Mouse (Mus musculus): Measurements from ENCODE around the gene Ctsw. TPM values are rescaled to one million over a fixed set of nuclear protein-coding genes. Genes with fewer than 3 reads are reported as not detected.
A peak's percentile ranks its signal among the peaks of the same experiment; 100 is the strongest.

Gene Ctsw
- total and polyA plus RNA-seq, 2 experiments: 0.37 to 1.5 TPM

GRCm38 (mm10) chr19:5459019-5459418 lies 9.3 kb downstream of the Ctsw start:
- no peaks in the 10 kb centered on the region for H3K36me3 ChIP-seq (ENCODE audit: control insufficient read depth, insufficient read depth, low read length)
- no peak overlapping the region for H3K4me3 ChIP-seq (ENCODE audit: insufficient read depth, low read depth, low read length)
- no peak overlapping the region for H3K9ac ChIP-seq (ENCODE audit: low read depth, low read length)
- 75% methylated on average over 7 of the region's 7 CpGs for WGBS
- no peak overlapping the region for H3K27ac ChIP-seq (replicated peaks; ENCODE audit: insufficient read depth, low read depth, low read length)
- H3K4me1 ChIP-seq (ENCODE audit: control insufficient read depth, insufficient read depth, low read length): peaks cover 8% of the 10 kb centered on the region
- H3K27me3 ChIP-seq (ENCODE audit: control insufficient read depth, insufficient read depth, low read length): no peaks in the 10 kb centered on the region
- no peak for TF ChIP-seq CTCF (IDR thresholded peaks at IDR 0.05; ENCODE audit: low read depth, low read length)
- no peak for DNase-seq (ENCODE audit: extremely low read depth, low read depth, low spot score)
- H3K79me2 ChIP-seq (ENCODE audit: control insufficient read depth, insufficient read depth, low read length): peaks cover 15% of the 10 kb centered on the region; the same call in 1 of the 2 replicates

- peak within 1 kb of the TSS; percentile 93 for H3K9ac ChIP-seq (ENCODE audit: low read depth, low read length)
- TF ChIP-seq CTCF (IDR thresholded peaks at IDR 0.05; ENCODE audit: low read depth, low read length) (no peak), POLR2A (IDR thresholded peaks at IDR 0.05; ENCODE audit: extremely low read depth, insufficient read depth, low read length) (no peak)
- WGBS: 12% methylated on average over 14 of the region's 14 CpGs
- H3K79me2 ChIP-seq (ENCODE audit: control insufficient read depth, insufficient read depth, low read length): peaks cover 15% of the 10 kb centered on the region; the same call in 1 of the 2 replicates
- peak within 1 kb of the TSS; percentile 87 for H3K4me3 ChIP-seq (ENCODE audit: insufficient read depth, low read depth, low read length)
- peak; percentile 56 for DNase-seq (ENCODE audit: extremely low read depth, low read depth, low spot score)
- no peaks in the 10 kb centered on the region for H3K27me3 ChIP-seq (ENCODE audit: control insufficient read depth, insufficient read depth, low read length)
- peak within 1 kb of the TSS; percentile 86 for H3K27ac ChIP-seq (replicated peaks; ENCODE audit: insufficient read depth, low read depth, low read length)
- H3K36me3 ChIP-seq (ENCODE audit: control insufficient read depth, insufficient read depth, low read length): no peaks in the 10 kb centered on the region
- peaks cover 8% of the 10 kb centered on the region for H3K4me1 ChIP-seq (ENCODE audit: control insufficient read depth, insufficient read depth, low read length)
Measured at GRCm38 (mm10) chr19:5457746-5458442, 10.4 kb downstream of the Ctsw start, which contains the start of gene Ccdc85b. TSS of gene Ccdc85b (minus strand) at chr19:5457894.

- Histone ChIP-seq H3K4me1 (ENCODE audit: control insufficient read depth, insufficient read depth, low read length) (peaks cover 8% of the 10 kb centered on the region), H3K27me3 (ENCODE audit: control insufficient read depth, insufficient read depth, low read length) (no peaks in the 10 kb centered on the region), H3K36me3 (ENCODE audit: control insufficient read depth, insufficient read depth, low read length) (no peaks in the 10 kb centered on the region), H3K9ac (ENCODE audit: low read depth, low read length) (peak overlapping the region; percentile 93), H3K4me3 (ENCODE audit: insufficient read depth, low read depth, low read length) (peak overlapping the region; percentile 87), H3K27ac (replicated peaks; ENCODE audit: insufficient read depth, low read depth, low read length) (peak overlapping the region; percentile 86), H3K79me2 (ENCODE audit: control insufficient read depth, insufficient read depth, low read length) (peaks cover 15% of the 10 kb centered on the region; the same call in 1 of the 2 replicates)
- DNase-seq (ENCODE audit: extremely low read depth, low read depth, low spot score): peak; percentile 68
- TF ChIP-seq POLR2A (IDR thresholded peaks at IDR 0.05; ENCODE audit: extremely low read depth, insufficient read depth, low read length) (peak; percentile 90), CTCF (IDR thresholded peaks at IDR 0.05; ENCODE audit: low read depth, low read length) (no peak)
- 1% methylated on average over 70 of the region's 70 CpGs for WGBS
Measured at GRCm38 (mm10) chr19:5456922-5457745, 11.2 kb downstream of the Ctsw start.

GRCm38 (mm10) chr19:5456241-5456921 lies 11.9 kb downstream of the Ctsw start:
- Histone ChIP-seq H3K79me2 (ENCODE audit: control insufficient read depth, insufficient read depth, low read length) (peaks cover 15% of the 10 kb centered on the region; the same call in 1 of the 2 replicates), H3K4me1 (ENCODE audit: control insufficient read depth, insufficient read depth, low read length) (peaks cover 8% of the 10 kb centered on the region), H3K27ac (replicated peaks; ENCODE audit: insufficient read depth, low read depth, low read length) (peak overlapping the region; percentile 86), H3K9ac (ENCODE audit: low read depth, low read length) (peak overlapping the region; percentile 93), H3K27me3 (ENCODE audit: control insufficient read depth, insufficient read depth, low read length) (no peaks in the 10 kb centered on the region), H3K36me3 (ENCODE audit: control insufficient read depth, insufficient read depth, low read length) (no peaks in the 10 kb centered on the region), H3K4me3 (ENCODE audit: insufficient read depth, low read depth, low read length) (peak overlapping the region; percentile 87)
- TF ChIP-seq CTCF (IDR thresholded peaks at IDR 0.05; ENCODE audit: low read depth, low read length): no peak
- TF ChIP-seq POLR2A (IDR thresholded peaks at IDR 0.05; ENCODE audit: extremely low read depth, insufficient read depth, low read length): no peak
- WGBS: 16% methylated on average over 26 of the region's 26 CpGs
- DNase-seq (ENCODE audit: extremely low read depth, low read depth, low spot score): no peak

GRCm38 (mm10) chr19:5455568-5455967 lies 12.7 kb downstream of the Ctsw start:
- TF ChIP-seq CTCF (IDR thresholded peaks at IDR 0.05; ENCODE audit: low read depth, low read length): no peak
- Histone ChIP-seq H3K4me1 (ENCODE audit: control insufficient read depth, insufficient read depth, low read length) (peaks cover 7% of the 10 kb centered on the region), H3K27ac (replicated peaks; ENCODE audit: insufficient read depth, low read depth, low read length) (peak overlapping the region; percentile 26; the same call in 1 of the 2 replicates), H3K4me3 (ENCODE audit: insufficient read depth, low read depth, low read length) (peak overlapping the region; percentile 2; the same call in 1 of the 2 replicates), H3K79me2 (ENCODE audit: control insufficient read depth, insufficient read depth, low read length) (peaks cover 11% of the 10 kb centered on the region; the same call in 1 of the 2 replicates), H3K36me3 (ENCODE audit: control insufficient read depth, insufficient read depth, low read length) (no peaks in the 10 kb centered on the region), H3K27me3 (ENCODE audit: control insufficient read depth, insufficient read depth, low read length) (no peaks in the 10 kb centered on the region), H3K9ac (ENCODE audit: low read depth, low read length) (no peak overlapping the region)
- WGBS: 53% methylated on average over 8 of the region's 8 CpGs
- DNase-seq (ENCODE audit: extremely low read depth, low read depth, low spot score): no peak
